Mouse (Mus musculus): Measurements from ENCODE around the gene Nusap1.
"Not testable (repeated sequence)": the region's sequence is repeated elsewhere in the genome, so short reads cannot be mapped to it uniquely, and the experiment has no call there.

The Nusap1 gene

GRCm38 (mm10) chr2:119618199-119618982 lies at the start of gene Nusap1, which contains the start of gene Oip5:
Nusap1 (plus strand) TSS chr2:119618298.
Oip5 (minus strand) TSS chr2:119618469.
- peak; percentile 100 for DNase-seq (ENCODE audit: low read depth, low spot score)

DNA sequence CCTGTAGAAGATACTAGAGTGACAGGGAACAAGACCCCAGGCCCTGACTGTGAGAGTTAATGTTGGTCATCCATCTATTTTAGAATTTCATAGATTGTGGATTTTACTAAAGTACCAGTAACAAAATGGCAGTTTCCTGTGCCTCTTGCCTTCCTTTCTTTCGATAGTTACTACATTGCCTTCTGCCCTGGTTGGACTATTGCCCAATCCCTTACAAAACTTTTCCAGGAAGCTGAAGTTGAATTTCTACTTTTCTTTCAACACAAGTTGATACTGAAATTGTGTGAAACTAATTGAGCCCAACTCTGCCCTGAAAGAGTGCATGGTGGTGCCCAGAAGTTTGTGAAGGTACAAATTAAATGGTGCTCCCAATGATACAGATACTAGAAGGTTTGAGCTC lies 45.6 kb upstream of the Nusap1 start:
- no peak for DNase-seq (ENCODE audit: low read depth, low spot score)

GRCm38 (mm10) chr2:119581571-119581970 lies 36.5 kb upstream of the Nusap1 start:
- no peak for DNase-seq (ENCODE audit: low read depth, low spot score)

GRCm38 (mm10) chr2:119583439-119583838 lies 34.7 kb upstream of the Nusap1 start:
- DNase-seq (ENCODE audit: low read depth, low spot score), result no peak

- DNase-seq (ENCODE audit: low read depth, low spot score), result no peak
Measured at GRCm38 (mm10) chr2:119584282-119584681, 33.8 kb upstream of the Nusap1 start.

- DNase-seq (ENCODE audit: low read depth, low spot score), result no peak
Measured at GRCm38 (mm10) chr2:119587383-119587782, 30.7 kb upstream of the Nusap1 start.

DNA sequence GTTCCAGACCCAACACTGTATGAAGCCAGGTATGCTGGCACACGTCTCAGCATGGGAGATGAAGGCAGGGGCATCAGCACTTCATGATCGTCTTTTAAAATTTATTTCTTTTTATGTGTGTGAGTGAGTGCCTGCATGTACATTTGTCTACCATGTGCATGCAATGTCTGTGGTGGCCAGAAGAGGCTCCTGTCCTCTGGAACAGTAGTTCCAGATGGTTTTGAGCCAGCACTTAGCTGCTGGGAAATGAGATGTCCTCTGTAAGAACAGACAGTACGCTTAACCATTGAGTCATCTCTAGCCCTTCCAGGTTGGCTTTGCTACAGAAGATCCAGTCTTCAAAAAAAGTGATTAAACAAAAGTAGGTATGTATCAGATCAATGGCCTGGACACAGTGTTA lies 26.9 kb upstream of the Nusap1 start:
- DNase-seq (ENCODE audit: low read depth, low spot score), result peak; percentile 13

DNA sequence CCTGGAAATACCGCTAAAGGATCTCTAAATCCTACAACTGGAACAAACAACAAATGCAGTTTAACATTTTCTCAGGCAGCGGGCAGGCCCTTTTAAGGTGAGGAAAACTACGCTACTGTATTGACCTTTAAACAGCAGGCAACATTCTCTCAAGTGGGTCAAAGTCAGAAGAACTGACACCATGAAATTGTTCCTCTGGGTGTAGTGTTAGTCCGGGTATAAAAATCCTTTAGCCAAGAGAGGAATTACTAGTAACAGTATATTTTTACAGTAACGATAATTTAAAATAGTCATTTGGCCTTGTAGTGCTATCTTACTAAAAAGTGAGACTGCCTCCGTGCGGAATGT lies 24.4 kb upstream of the Nusap1 start:
- DNase-seq (ENCODE audit: low read depth, low spot score), result no peak

GRCm38 (mm10) chr2:119594113-119594981 lies 23.8 kb upstream of the Nusap1 start:
- peak; percentile 98 for DNase-seq (ENCODE audit: low read depth, low spot score)

DNA sequence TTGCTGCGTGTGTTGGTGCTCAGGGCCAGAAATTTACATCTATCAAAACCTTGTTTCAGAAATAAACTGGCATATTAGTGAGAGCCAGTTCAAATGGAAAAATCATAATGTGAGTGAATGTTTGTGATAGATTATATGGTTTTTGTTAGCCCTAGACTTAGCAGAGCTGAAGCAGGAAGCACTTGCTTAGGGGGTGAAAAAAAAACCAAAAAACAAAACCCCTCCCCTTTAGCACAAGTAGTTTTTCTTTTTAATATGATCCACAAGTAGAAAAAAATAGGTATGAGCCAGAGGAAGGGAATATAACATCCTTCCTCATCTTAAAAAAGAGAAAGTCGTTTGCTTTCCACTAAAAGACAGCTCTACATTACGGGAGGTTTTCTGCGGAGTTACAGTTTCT lies 22.8 kb upstream of the Nusap1 start:
- DNase-seq (ENCODE audit: low read depth, low spot score), result no peak

GRCm38 (mm10) chr2:119596781-119597330 lies 21.2 kb upstream of the Nusap1 start:
- no peak for DNase-seq (ENCODE audit: low read depth, low spot score)

DNA sequence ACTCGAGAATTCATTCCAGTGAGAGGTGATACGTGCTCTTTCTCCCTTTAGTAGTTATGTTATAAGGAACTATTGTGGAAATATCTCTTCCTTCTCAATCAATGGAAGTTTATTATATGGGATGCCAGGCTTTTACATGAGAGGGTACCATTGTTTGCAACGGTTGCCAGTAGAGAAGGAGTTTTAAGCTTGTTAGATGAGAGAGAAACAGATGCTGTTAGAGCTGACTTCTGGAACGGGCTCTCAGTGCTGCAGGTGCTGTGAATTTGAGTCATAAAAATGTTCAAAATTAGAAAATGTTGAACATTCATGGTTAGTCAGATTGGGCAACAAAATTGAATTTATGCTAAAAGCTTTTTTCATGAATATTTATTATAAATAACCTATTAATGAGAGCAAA lies 17.1 kb upstream of the Nusap1 start:
- no peak for DNase-seq (ENCODE audit: low read depth, low spot score)

- peak; percentile 22 for DNase-seq (ENCODE audit: low read depth, low spot score)
Measured at GRCm38 (mm10) chr2:119601575-119601974, 16.5 kb upstream of the Nusap1 start.

- no peak for DNase-seq (ENCODE audit: low read depth, low spot score)
Measured at GRCm38 (mm10) chr2:119602488-119602887, 15.6 kb upstream of the Nusap1 start.

DNA sequence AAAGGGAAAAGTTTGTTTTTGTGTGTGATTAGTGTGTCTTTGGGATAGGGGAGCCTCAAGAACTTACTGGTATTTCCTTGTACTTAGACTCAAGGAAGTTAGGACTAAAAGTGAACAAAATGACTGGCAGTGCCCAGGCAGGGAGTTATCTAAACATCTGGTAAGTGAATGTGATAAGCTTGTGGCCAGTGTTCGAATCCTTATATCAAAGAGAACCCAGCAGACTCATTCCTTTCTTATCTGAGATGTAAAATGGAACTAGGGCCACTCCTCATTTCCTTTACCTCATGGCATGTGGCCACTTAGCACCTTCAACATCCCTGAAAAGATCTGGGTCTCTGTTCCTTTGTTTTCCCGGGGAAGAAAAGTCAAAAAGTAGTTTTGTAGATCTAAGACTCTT lies 14.2 kb upstream of the Nusap1 start:
- DNase-seq (ENCODE audit: low read depth, low spot score), result no peak

GRCm38 (mm10) chr2:119605361-119605973 lies 12.6 kb upstream of the Nusap1 start:
- DNase-seq (ENCODE audit: low read depth, low spot score), result no peak

GRCm38 (mm10) chr2:119607023-119607422 lies 11.1 kb upstream of the Nusap1 start:
- no peak for DNase-seq (ENCODE audit: low read depth, low spot score)

DNA sequence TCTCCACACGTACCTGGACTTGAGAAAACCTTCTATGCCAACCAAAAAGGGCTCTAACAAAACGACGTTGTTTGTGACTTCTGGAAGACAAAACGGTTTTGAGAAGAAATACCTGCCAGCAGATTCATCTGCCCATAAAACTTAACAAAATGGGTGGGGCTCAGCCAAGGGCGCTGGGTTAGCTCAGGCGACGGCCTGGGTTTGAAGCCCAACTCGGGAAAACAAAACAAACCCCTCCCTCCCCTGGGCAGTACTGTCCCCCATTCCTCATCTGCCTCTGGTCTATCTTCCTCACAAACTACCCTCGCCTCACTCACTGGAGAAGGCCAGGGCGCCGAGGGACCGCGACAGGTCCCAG lies 278 bp upstream of the Nusap1 start:
- no peak for DNase-seq (ENCODE audit: low read depth, low spot score)

- DNase-seq (ENCODE audit: low read depth, low spot score), result not testable (repeated sequence)
Measured at GRCm38 (mm10) chr2:119619002-119619401, 904 bp downstream of the Nusap1 start.

GRCm38 (mm10) chr2:119621302-119621701 lies 3.2 kb downstream of the Nusap1 start:
- DNase-seq (ENCODE audit: low read depth, low spot score), result no peak

GRCm38 (mm10) chr2:119636781-119637180 lies 18.7 kb downstream of the Nusap1 start:
- DNase-seq (ENCODE audit: low read depth, low spot score), result peak; percentile 67
